Mouse (Mus musculus) frontal cortex, postnatal 14 days (tissue): Measurements from ENCODE around the gene Apol6.
"Not testable (repeated sequence)": the region's sequence is repeated elsewhere in the genome, so short reads cannot be mapped to it uniquely, and the experiment has no call there.

ENCODE experiments used
- DNase-seq, 2 experiments: peaks; one replicate each; pipeline ENCODE4 v3.0.0; 2022; ENCODE audit warnings: low spot score in 2 of 2

Apol6 gene

DNA sequence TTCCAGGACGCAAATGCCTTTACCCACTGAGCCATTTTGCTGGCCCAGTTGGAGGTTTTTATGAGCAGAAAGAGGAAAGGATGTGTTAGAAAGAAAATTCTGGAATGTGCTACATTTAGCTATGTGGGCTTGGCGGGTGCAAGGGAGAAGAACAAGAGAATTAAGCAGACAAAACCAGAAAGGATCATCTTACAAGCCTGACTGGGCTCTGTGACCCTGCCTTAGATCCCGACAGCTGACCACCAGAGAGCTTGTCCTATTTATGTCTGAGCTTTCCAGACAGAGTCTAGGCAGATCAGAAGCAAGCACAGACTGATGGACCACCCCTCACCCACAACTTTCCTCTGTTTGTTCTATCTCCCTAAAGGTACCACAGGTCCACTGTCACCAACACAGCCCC lies 13.3 kb upstream of the Apol6 start:
- DNase-seq = no peak

DNA sequence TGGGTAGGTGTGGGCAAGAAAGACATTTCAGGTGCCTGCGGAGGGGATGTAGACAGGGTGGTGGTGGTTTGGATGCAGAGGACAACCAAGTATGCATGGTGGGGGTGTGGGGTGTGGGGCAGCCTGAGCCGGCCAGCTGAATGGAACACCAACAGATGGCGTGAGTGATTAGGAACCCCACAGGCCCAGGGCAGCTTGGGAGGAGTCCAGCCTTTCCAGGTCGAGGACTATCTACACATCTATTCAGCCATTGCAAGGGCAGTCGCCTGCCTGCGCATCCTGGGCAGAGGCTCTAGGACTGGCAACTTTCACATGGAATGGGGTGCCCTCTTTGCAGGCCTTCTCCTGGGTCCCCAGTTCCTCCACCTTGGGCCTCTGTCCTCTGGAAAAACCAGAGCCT lies 10.0 kb upstream of the Apol6 start:
- DNase-seq = no peak

DNA sequence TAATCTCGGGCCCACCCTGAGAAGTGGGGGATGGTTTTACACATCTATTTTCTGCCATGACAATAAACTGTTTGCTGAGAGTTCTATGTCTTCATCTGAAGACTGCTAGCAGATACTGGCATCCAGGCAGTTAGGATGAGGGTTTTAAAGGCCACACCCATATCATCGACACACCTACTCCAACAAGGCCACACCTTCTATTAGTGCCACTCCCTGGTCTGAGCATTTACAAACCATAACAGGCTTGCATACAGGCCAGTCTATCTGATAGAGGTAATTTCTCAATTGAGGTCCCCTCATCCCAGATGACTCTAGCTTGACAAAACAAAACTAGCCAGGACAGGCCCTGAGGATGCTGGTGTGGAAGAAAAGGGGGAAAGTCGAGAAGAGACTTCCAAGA lies 8.9 kb upstream of the Apol6 start:
- no peak for DNase-seq

DNA sequence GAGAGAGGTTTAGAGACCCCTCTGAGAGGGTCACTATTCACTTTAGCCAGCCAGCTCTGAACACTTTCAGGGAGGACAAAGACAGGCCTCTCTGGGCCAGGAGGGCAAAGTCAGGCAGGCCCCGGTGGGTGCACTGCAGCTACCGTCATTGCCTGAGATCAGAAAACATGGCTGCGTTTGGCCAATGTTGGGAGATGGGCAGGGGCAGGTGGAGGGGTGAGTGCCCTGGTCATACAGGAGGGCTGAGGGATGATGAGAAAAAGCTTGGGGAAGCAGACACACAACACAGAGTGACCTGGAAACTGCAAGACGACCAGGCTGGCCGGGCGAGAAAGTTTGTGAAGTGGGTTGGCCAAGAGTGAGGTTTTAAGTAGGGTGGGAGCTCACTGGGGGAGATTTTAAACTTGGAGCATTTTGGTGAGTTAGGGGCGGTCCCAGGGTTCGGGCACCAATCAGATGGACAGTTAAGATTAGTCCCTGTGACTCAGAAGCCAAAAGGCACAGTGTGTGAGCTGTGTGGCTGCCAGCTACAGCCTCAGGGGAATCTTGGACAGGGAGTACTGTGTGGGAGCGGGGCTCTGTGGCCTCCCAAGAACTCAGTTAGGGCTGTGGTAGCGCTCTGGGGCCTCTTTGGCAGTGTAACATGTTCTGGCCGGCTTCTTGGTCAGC lies 8.1 kb upstream of the Apol6 start:
- DNase-seq = no peak

DNA sequence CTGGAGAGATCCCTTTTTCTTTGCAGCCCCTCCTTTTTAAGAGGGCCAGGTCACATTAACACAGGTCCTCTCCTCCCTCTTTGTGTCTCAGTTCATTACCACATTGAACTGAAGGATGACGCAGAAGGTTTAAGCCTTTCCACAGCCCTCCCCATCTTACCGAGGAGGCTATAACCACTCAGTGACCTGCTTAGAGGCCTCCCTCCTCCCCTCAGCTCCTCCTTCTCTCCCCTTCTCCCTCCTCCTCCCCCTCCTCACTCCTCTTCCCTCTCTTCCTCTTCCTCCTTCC lies 7.6 kb upstream of the Apol6 start:
- DNase-seq = no peak

DNA sequence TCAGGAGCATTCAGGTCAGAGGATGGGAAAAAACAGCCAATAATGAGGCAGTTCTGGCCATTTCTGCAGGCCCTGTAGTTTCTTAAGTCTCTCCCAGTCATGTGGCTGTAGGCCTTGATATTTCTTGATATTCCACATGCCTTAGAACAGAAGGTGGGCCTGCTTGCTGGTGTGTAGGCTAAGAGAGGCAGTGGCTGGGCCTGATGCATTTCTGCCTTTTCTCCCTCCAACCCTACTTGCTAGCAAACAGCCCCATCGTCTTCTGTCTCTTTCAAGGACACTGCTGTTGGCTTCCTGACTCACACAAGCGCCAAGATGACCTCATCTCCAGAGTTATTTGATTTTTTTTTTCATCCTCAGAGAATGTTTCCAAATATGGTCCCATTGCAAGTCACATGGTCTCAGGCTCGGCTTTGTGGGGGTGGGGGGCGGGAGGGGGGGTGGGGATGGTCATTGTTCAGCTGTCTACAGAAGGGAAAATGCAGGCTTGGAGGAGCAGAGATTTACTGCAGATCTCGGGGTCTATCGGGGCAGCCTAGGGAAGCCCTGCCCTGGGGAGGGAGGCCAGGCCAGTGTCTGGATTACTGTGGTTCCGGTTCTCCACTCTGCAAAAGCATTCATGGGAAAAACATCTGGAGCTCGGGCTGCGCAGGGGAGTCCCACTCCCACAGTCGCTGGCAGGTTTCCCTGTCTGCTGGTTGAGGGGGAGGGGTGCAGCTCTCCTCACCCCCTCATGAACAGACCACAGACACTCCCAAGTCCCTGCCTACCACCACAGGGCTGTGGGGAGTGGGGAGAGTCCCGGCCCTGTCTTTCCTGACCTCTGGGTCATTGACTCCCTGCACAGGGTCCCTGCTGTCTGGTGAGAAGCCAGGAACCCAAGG lies 7.0 kb upstream of the Apol6 start:
- DNase-seq = no peak

DNA sequence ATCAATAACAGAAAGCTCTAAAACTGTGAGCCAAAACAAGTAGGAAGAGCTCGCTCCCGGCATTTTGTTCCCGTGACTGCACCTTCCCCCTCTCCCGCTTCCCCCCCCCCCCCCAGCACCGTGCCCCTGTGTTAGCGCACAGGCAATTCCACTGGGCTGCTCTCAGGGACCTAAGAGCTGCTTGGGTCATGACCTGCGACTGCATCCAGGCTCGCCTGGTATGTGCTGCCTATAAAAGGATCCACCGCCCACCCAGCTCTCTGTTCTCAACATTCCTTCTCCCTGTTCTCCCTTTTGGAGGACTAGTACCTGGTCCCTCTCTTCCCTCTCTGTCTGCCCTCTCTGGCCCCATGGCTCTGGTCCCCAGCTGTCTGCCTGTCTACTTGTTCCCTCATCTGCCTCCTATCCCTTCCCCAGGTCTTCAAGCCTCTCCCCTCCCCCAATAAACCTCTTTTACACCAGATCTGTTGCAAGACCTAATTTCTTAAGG lies 5.3 kb upstream of the Apol6 start:
- DNase-seq = no peak

DNA sequence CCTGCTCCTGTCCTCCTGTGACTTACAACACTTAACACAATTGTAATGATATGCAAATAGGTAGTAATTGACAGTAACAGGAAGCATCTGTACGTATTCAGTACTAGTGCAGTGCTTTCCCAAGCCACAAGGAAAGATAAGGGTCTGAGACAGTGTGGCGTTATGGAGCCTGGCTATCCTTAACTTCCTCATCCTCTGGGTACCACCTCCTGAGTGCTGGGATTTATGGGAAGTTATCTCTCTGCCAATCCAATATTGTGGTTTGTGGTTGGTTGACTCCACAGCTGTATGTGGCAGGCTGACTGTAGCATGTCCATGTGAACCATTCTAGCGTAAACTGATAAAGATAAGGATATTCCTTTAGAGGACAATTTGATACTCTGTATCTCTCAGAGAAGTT lies 3.7 kb upstream of the Apol6 start:
- no peak for DNase-seq

DNA sequence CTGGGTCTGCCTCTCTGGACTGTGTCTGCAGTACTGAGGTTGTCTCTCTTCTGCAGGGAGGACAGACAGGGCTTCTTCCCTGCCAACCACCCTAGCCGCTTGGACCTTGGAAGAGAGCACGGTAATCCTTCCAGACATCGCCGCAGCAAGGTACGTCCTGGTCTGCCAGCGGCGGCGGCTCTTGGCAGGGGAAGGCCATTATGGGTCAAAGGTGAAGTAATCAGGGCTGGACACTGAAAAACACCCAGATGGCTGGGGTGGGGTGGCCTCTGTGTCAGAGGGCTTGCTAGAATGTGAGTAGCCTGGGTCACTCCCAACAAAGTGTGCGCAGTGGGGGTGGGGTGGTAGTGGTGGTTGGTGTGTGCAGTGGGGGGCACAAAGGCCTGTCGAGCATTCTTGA lies 1.1 kb downstream of the Apol6 start:
- no peak for DNase-seq

DNA sequence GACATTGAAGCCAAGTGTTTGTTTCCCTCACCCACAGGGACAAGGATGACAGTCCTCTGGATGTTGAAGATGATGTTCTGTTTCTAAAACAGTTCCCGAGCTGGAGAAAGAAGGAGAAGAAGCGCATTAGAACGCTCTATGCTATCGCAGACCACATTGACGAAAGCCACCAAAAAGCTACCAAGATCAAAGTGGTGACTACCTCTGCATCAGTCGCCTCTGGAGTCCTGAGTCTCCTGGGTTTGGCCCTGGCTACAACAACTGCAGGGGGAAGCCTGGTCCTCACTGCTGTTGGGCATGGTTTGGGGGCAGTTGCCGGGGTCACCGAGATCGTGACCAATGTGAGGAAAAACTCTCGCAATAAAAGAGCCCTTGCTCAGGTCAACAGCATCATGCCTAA lies 6.0 kb downstream of the Apol6 start, which contains the start of gene Mb:
Mb (minus strand) TSS at position 101 of the 400 bp plus-strand sequence.
- no peak for DNase-seq

DNA sequence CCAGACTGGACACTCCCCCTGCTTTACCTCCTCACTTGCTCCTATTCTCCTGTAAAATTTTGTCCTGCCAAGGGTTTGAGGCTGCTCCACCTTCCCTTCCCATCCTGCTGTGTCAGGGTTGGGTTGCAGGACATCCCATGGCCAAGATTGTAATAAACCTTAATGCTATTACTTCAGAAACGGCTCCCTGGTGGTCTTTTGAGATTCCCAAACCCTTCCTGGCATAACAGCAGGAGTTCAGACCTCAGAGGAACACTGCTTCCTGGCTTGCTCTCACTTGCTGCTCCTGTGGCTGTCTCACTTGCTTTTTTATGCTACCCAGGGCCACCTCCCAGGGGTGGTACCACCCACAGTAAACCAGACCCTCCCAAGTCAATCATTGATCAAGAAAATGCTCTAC lies 7.6 kb downstream of the Apol6 start:
- no peak for DNase-seq

DNA sequence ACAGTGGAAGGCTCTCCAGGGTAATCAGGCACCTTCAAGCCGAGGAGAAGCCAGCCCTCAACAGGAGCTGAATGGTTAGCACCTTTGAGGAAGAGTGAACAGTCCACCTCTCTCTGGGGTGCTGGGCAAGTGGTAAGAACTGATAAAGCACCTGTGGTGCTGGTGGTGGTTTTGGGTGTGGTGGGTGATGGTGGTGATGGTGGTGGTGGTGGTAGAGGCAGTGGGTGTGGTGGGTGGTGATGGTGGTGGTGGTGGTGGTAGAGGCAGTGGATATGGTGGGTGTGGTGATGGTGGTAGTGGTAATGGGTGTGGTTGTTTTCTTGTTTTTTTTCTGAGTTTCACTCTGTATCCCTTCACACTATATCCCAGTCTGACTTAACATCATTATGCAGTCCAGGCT lies 8.5 kb downstream of the Apol6 start:
- DNase-seq = no peak

DNA sequence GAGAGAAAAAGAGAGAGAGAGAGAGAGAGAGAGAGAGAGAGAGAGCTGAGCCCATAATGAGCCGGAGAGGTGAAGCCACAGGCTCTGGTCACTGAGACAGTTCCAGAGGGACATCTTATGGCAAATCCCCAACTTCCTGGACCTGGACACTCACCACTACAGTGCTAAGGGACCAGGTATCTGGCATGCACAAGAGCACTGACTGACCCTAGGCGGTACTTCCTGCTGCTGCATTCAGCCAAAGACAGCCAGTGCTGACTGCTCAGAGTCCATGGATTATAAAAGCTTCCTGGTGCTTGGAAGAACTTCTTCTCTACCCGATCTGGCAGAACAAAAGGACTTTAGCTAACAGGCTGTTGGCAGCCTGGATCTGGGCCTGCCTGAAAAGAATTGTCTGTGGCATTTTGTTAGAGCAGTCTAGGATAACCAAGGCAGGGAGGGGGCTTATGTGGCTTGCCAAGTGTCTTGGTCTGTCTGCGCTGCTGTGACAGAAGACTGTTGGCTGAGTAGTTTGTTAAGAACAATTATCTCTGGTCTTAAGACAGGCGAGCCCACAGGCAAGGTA lies 10.2 kb downstream of the Apol6 start:
- no peak for DNase-seq

DNA sequence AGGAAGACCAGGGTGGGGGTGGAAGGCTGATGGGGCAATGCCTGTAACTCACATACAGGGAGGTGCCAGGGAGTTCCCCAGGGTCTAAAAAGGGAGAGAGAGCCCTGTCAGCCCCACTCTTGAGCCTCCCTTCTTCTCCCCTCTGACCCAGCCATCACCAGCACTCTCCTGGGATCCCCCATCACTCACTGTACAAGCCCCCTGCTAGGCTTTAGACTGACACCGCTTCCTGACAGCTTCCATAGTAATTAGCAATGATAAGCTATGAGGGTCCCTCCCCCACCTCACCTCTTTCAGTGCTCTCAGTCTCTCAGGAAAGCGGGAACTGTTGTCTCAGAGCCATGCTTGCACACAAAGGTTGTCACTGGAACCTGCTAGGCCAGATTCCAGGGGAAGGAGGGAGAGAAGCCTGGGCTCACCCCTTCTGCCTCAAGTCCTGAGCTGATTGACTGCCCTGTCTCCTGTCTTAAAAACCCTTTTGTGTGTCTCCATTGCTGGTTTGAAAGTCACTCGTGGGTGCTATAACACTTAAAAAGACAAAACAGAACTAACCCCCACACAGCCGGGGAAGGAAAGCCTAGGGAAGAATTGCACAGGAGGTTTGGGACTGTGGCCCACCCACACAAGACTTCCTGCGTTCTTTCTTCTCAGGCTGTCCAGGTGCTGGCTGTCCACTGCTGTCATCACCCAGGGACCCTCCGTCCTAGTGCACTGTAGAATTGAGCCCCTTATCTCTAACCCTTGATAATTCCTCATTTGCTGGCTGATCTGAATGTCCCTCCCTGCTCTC lies 11.7 kb downstream of the Apol6 start:
- DNase-seq = no peak

DNA sequence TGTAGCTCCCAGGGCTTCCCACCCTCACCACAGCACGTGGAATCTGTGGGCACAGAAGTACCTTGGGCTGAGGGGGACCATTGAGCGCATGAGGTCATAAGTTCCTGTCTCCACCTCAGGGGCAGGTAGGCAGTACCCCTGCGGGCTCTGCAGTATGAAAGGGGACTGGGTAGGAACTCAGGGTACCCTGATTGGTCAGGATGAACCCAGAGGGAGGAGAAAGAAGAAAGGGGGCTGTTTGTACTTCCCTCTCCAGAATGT lies 12.2 kb downstream of the Apol6 start:
- DNase-seq = no peak

DNA sequence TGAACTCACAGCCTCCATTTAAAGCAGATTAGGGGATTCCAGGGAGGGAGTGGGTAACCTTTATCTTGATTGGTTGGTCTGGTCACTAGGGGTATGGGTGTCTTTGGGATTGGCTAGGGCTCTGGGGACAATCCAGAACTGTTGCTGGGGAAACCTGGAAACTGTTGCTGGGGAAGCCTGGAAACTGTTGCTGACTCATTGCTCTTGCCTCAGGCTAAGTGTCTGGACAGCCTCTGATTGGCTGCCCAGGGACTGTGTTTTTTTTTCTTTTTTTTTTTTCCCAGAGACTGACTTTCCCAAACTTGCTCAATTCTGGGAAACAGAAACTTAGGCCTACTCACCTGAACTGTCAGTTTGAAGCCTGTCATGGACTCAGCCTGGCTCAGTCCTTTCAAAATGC lies 14.0 kb downstream of the Apol6 start:
- no peak for DNase-seq

DNA sequence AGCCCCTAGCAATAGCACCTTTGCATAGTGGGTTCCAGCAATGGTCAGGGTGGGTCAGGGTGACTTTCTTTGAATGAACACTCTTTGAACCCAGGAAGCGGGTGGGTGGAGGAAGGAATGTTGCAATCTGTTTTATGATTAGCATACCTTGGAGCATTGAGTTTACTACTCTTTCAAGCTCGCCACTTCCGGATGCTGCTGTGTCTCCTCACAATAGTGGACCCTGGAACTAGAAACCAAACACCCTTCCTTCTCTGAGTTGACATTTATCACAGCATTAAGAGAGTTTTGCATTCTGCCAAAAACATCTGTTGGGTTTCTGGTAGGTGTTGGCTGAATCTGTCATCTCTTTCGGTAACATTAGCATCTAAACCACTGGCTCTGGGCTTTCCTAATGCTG lies 14.9 kb downstream of the Apol6 start:
- DNase-seq = not testable (repeated sequence)

DNA sequence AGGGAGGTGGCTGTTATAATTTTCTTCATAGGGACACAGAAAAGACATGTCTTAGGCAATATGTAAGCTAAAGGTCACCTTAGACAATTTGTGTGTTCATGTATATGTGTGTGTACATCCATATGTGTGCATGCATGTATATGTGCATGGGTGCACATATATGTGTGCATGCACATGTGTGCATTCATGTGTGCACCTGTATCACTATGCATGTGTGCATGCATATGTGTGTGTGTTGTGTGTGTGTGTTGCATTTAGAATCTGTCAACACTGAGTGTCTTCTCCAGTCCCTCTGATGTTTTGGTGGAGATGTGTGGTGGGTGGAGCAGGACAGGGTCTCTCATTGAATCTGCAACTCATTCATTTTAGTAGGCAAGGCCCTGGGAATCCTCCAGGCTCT lies 18.2 kb downstream of the Apol6 start:
- no peak for DNase-seq

DNA sequence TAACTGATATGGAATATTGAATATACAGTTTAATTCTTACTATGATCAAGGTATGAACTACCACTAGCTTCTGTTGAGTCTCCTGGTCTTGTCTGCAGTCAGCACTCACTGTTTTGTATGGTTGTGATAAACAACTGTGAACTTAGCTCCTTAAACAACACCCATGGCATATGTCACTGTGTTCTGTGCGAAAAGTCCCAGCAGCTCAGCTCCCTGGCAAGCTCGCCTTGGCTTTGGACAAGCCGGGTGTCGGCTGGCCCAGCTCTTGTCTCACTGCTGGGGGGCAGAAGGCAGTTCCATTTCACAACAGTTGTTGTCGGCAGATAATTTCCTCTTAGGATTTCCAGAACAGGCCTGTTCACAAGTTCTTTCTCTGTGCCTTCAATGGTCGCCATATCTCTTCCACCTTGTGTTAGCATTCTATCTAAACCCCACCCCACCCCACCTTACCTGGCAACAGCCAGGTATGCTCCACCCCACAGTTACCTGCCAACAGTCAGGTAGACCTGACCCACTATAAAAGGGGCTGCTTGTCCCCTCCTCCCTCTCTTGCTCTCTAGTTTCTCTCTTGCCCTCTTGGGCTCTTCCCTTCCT lies 20.8 kb downstream of the Apol6 start:
- DNase-seq = no peak

DNA sequence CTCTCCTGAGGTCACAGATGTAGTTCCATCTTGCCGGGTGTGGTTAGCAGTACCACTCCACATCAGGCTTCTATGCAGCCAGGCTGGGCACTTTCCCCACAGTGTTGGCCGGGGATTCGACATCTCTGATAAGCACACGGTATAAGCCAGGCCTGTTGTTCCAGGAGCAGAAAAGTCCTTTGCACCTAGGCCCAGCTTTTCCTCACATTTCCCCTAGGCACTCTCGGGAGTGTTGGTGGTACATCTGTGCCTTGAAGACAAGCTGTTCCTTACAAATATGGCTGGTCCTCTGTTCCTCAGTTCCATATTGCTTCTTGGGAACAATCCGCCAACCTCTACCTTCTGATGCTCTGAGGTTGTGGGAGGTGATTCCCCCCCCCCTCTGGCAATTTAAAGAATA lies 21.7 kb downstream of the Apol6 start:
- no peak for DNase-seq

DNA sequence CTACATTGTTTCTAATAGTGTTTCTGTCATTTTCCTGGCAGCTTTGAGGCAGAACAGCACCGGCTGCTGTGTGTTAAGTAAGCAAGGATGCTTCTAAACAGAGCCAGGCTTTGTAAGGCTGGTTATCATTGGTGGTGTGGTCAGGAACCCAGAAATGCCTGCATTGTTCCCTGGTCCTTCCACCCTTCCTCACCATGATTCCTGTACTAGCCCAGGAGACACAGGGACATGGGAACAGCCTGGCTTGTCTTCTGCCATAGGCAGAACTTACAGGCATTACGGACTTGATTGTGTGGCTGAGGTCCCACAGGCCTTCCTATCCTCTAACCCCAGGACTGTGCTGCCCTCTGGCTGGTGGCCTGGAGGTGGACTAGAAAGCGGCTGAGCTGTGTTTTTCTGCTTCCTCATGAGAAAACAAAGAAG lies 23.9 kb downstream of the Apol6 start:
- DNase-seq = no peak

DNA sequence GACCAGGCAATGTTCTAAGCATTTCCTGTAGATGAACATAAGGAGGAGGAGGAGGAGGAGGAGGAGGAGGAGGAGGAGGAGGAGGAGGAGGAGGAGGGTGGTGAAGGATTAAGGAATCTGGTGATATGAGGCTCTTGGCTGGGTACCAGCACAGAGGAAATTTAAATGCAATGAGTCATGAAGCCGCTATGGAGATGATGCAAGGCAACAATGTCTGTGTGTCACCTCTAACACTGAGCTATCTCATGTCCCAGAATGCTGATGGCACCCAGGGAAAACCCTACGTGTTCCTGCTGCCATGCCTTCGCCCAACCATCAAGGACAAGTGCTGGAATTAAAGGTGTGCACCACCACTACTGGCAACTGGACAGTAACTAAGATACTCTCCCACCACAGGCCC lies 24.5 kb downstream of the Apol6 start:
- no peak for DNase-seq
